Mouse (Mus musculus) stomach, embryonic 14.5 days (tissue): ENCODE results near the gene Nipbl. TPM values are rescaled to one million over a fixed set of nuclear protein-coding genes. Genes with fewer than 3 reads are reported as not detected.

Experiments used
- ATAC-seq: fragments of 200-750 bp; cut with Nextera tagmentation; 2 replicates; pipeline ENCODE4 v1.8.0; 2017; ENCODE audit warnings: low read depth, moderate TSS enrichment; ENCODE audit not compliant: insufficient number of reproducible peaks, insufficient read depth, low FRiP score
- H3K27ac ChIP-seq: fragments of 300-500 bp; sonication (generic); 2 replicates; pipeline ENCODE4 v1.5.1; 2014; ENCODE audit warnings: mild to moderate bottlenecking, low read length, moderate library complexity, mixed read lengths
- H3K27me3 ChIP-seq: fragments of 300-500 bp; sonication (generic); 2 replicates; pipeline ENCODE4 v1.6.1; 2014; ENCODE audit warnings: low read length, control low read depth, mixed read lengths; ENCODE audit not compliant: control insufficient read depth, insufficient read depth
- H3K36me3 ChIP-seq: fragments of 300-500 bp; sonication (generic); 2 replicates; pipeline ENCODE4 v1.6.1; 2014; ENCODE audit warnings: mild to moderate bottlenecking, control low read depth, low read length, moderate library complexity, mixed read lengths; ENCODE audit not compliant: control insufficient read depth, insufficient read depth
- H3K4me1 ChIP-seq: fragments of 300-500 bp; sonication (generic); 2 replicates; pipeline ENCODE4 v1.6.1; 2014; ENCODE audit warnings: low read length, control low read depth, mixed read lengths; ENCODE audit not compliant: control insufficient read depth, insufficient read depth
- H3K4me2 ChIP-seq: fragments of 300-500 bp; sonication (generic); replicated peaks from 2 replicates; pipeline ENCODE4 v1.6.1; 2014; ENCODE audit warnings: low read depth, low read length, control low read depth
- H3K4me3 ChIP-seq: fragments of 300-500 bp; sonication (generic); 2 replicates; pipeline ENCODE4 v1.5.1; 2014; ENCODE audit warnings: low read depth, low read length, control low read depth
- H3K9ac ChIP-seq: fragments of 300-500 bp; sonication (generic); replicated peaks from 2 replicates; pipeline ENCODE4 v1.6.1; 2014; ENCODE audit warnings: low read depth, mild to moderate bottlenecking, control low read depth, low read length, moderate library complexity, mixed read lengths
- H3K9me3 ChIP-seq: fragments of 300-500 bp; sonication (generic); 2 replicates; pipeline ENCODE4 v1.6.1; 2016; ENCODE audit warnings: low read depth, low read length, control low read depth; ENCODE audit not compliant: control insufficient read depth
- WGBS: fragments of 180-500 bp; shearing (Covaris S2); extraction: QIAGEN DNeasy Blood & Tissue Kit; methylation state at CpG from one replicate; pipeline ENCODE4 v1.1.7; 2014; 5-methylcytosine and 5-hydroxymethylcytosine counted together
- polyA plus RNA-seq: library from polyadenylated mRNA; unstranded; fragments of >200 nt; fragmentation: Nextera tagmentation; extraction: Ambion mirVana; gene quantifications from 2 replicates; pipeline ENCODE4 v1.2.1, GENCODE M21; 2014

The Nipbl gene
- polyA plus RNA-seq, 1 experiment from 2014 or later: 26.1 TPM

DNA sequence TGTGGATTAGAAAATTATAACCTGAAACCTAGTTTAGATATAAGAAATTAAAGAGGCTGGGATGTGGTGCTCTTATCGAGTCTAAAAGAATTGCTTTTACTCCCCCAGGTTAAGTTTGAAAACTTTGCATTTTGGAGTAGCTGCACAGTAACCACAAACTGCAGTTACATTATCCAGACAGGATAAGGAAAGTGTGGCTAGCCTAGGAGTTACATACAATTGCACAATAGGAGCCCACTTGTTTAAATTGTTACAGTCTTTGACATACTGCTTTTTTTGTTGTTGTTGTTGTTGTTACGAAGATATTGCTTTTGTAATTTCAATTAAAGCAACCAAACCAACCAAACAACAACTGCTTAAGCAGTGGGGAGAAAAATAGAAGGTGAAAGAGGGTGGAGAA, 11.2 kb upstream of the Nipbl start:
- WGBS: 91% methylated on average over 2 of the region's 2 CpGs
- Histone ChIP-seq H3K27me3 (no peaks in the 10 kb centered on the region), H3K4me2 (no peak overlapping the region), H3K4me3 (no peak overlapping the region), H3K4me1 (no peaks in the 10 kb centered on the region), H3K27ac (no peak overlapping the region), H3K36me3 (no peaks in the 10 kb centered on the region), H3K9me3 (no peaks in the 10 kb centered on the region), H3K9ac (no peak overlapping the region)
- no peak for ATAC-seq

DNA sequence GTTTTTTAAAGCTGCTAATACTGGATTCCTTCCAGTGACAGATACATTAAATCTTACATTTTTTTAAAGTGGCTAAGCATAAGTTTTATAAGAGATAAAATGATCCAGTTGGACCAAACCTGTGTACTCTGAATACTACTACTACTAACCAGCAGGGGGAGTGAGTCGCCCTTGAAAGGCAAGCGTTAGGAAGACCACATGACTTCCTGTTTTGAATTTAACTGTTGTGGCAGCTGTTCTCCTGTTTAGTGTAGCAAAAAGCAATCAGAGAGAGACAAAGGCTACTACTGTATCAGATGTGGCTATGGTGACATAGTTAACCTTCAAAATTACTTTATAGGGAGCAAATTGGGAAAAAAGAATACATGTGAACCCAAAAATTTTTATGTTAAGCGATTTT, 6.8 kb upstream of the Nipbl start:
- H3K9me3 ChIP-seq: no peaks in the 10 kb centered on the region
- no peaks in the 10 kb centered on the region for H3K27me3 ChIP-seq
- no peak overlapping the region for H3K4me3 ChIP-seq
- no peak overlapping the region for H3K9ac ChIP-seq
- no peaks in the 10 kb centered on the region for H3K36me3 ChIP-seq
- ATAC-seq: peak; percentile 37; the same call in 1 of the 2 replicates
- H3K27ac ChIP-seq: no peak overlapping the region
- H3K4me1 ChIP-seq: no peaks in the 10 kb centered on the region
- no peak overlapping the region for H3K4me2 ChIP-seq
- WGBS: 42% methylated on average over 3 of the region's 3 CpGs

DNA sequence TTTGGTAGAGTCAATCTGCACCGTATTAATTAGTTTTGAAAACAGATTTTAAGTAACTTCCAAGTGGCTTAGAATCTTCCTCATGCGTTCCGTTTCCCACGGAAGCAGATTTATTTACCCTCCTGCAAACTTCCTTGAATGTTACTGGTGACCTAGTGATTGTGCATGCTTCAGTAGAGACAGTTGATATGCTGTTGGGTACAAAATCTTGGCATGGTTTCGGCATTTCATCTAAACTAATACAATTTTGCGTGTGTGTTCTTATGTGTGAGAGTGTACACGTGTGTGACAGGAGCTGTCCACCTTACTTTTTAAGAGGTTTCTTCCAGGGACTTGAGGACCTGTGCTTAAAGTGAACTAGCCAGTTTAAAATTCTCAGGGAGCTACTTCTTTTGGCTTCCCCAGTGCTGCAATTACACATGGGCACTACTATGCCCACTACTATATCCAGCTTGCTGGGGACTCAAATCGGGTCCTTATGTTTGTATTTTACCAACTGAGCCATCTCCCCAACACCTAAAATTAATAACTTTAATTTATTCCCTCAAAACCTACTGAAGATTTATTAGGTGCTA, 3.0 kb upstream of the Nipbl start:
- Histone ChIP-seq H3K27ac (no peak overlapping the region), H3K9me3 (no peaks in the 10 kb centered on the region), H3K4me2 (peak overlapping the region; percentile 97), H3K36me3 (no peaks in the 10 kb centered on the region), H3K4me3 (peak overlapping the region; percentile 95; the same call in 1 of the 2 replicates), H3K27me3 (no peaks in the 10 kb centered on the region), H3K4me1 (no peaks in the 10 kb centered on the region), H3K9ac (no peak overlapping the region)
- WGBS: 66% methylated on average over 8 of the region's 8 CpGs
- ATAC-seq: no peak

DNA sequence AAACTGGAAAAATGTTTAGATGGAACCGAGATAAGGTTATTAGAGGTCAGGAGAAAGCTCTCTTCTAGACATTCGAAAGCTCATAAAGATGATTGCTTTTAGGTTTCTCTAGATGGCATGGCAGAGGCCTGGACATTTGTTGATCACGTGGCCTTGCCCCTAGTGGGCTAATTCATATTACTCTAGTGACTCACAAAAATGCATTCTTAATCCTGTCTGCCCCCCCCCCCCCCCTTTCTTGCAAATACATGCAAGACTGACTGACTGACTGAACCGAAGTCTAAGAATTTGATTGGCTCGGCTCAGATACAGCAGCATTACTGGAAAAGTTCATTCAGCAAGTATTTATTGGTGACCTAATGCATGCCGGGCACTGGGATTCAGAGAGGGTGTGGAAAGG, 2.2 kb upstream of the Nipbl start:
- 1% methylated on average over 6 of the region's 6 CpGs for WGBS
- Histone ChIP-seq H3K27me3 (no peaks in the 10 kb centered on the region), H3K4me1 (no peaks in the 10 kb centered on the region), H3K4me2 (peak overlapping the region; percentile 97), H3K27ac (peak overlapping the region; percentile 72; the same call in 1 of the 2 replicates), H3K9me3 (no peaks in the 10 kb centered on the region), H3K4me3 (peak overlapping the region; percentile 95), H3K9ac (peak overlapping the region; percentile 40), H3K36me3 (no peaks in the 10 kb centered on the region)
- ATAC-seq: no peak

DNA sequence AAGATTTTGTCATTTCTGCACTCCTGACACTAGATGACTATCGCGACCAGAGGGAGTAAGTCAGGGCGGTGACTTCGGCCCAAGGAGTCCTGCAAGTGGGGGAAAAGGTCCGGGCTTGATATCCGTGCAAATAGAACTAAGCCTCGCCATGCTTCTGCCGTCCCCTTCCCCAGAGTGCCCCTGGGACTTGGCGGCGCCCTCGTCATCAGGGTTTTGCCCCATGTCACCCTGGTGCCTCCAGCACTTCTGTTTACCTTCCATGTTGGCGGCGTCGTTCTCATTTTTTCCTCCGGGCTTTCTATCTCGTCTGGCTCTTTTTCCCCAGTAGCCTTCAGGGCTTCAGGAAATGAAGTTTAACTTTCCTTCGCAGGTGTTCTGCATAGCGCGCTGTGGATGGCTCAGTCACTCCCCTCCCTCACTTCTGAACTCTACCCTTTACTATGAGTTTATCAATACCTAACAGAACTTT, 1.7 kb upstream of the Nipbl start:
- Histone ChIP-seq H3K9me3 (no peaks in the 10 kb centered on the region), H3K9ac (peak overlapping the region; percentile 40), H3K36me3 (no peaks in the 10 kb centered on the region), H3K4me1 (no peaks in the 10 kb centered on the region), H3K27me3 (no peaks in the 10 kb centered on the region), H3K4me3 (peak overlapping the region; percentile 95), H3K4me2 (peak overlapping the region; percentile 97), H3K27ac (peak overlapping the region; percentile 72; the same call in 1 of the 2 replicates)
- WGBS: under 1% methylated on average over 19 of the region's 19 CpGs
- no peak for ATAC-seq

DNA sequence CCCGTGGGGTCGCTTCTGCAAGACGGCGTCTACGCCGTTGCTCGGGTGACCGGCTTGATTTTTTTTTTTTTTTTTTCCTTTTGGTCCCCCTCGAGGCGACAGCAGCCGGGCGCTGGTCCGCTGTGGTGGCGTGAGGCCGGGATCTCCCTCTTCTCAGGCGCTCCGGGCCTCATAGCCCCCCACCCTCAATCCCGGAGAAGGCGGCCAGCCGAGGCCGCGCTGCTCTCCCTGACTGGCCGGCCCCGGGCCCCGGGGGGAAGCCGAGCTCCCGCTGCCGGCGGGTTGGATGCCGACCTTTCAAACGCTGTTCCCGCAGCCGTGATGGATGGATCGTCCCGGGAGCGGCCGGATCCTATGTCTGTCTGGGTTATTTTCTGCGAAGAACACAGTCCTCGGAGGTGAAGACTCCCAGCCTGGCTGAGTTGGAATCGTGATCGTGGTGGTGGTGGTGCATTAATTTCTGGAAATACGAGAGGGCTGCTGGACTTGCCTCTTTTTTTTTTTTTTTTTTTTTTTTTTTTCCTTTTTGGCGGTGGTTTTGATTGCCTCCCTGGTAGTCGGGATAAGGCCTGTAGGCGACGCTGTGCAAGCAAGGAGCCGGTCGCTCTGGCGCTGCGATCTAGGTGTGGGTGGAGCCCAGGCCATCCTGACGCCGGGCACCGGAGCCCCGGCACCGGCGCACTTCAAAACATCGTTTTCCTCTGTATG, 781 bp upstream of the Nipbl start:
- peak overlapping the region; percentile 100 for H3K27ac ChIP-seq
- WGBS: under 1% methylated on average over 55 of the region's 57 CpGs
- H3K9ac ChIP-seq: peak overlapping the region; percentile 97
- no peaks in the 10 kb centered on the region for H3K9me3 ChIP-seq
- H3K4me2 ChIP-seq: peak overlapping the region; percentile 97
- no peaks in the 10 kb centered on the region for H3K27me3 ChIP-seq
- ATAC-seq: peak; percentile 61
- H3K36me3 ChIP-seq: no peaks in the 10 kb centered on the region
- H3K4me3 ChIP-seq: peak overlapping the region; percentile 95
- no peaks in the 10 kb centered on the region for H3K4me1 ChIP-seq

DNA sequence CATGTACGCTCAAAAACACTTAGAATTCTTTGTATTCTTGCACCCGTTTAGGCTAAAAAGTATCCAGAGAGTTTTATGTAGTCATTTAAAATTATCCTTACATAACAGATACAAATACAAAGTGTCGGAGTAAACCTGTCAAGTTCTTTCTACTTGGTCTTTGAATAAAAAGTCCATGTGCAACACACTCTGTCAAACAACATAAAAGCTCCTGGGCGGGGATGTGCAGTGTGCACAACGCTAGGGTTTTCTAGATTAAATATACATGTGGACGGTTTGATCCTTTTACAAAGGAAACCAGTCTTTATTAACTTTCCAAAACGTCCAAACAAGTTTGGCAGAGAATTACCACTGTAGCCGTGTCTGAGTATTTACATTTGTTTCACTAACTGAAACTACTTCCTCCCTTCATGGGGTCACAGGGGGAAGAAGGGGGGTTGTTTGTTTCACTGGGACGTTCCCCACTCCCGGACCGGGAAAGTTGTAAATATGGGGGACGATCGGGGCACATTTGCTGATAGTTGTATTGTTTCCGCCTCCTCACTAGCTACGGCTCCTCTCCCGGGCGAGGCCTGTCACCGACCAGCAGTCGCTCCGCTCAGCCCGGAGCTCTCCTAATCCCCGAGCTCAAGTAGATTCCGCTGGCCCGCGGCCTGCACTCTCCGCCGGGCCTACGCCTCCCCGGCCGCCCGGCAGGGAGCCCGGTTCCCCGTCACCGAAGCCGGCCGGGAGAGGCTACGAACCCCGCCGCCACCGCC, 916 bp downstream of the Nipbl start:
- under 1% methylated on average over 36 of the region's 40 CpGs for WGBS
- Histone ChIP-seq H3K4me1 (no peaks in the 10 kb centered on the region), H3K27me3 (no peaks in the 10 kb centered on the region), H3K4me2 (peak overlapping the region; percentile 92), H3K4me3 (peak overlapping the region; percentile 95), H3K9me3 (no peaks in the 10 kb centered on the region), H3K36me3 (no peaks in the 10 kb centered on the region), H3K9ac (peak overlapping the region; percentile 97), H3K27ac (peak overlapping the region; percentile 100)
- peak; percentile 39 for ATAC-seq

DNA sequence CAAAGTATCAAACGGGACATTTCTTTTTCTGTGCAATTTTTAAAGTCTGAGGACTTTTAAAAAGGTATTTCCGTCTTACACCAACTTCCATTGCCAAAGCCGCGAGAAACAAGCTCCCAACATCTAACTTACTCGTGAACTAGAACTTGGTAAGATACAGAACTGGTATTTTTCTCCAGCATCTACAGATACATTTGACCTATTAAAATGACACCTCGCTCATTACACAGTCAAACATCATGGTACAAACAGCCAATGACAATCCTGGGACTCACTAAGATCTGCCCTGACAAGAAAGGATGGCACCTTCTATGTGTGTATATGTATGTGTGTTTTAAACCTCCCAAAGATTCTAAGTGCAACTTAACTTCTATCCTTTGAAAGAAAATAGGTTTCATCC, 1.5 kb downstream of the Nipbl start:
- no peak for ATAC-seq
- Histone ChIP-seq H3K27me3 (no peaks in the 10 kb centered on the region), H3K9ac (peak overlapping the region; percentile 97), H3K36me3 (no peaks in the 10 kb centered on the region), H3K27ac (peak overlapping the region; percentile 100), H3K9me3 (no peaks in the 10 kb centered on the region), H3K4me2 (peak overlapping the region; percentile 92), H3K4me1 (no peaks in the 10 kb centered on the region), H3K4me3 (peak overlapping the region; percentile 95)
- WGBS: 2% methylated on average over 6 of the region's 6 CpGs
